Mouse (Mus musculus) forebrain, embryonic 10.5 days (tissue): ENCODE measurements around the gene 1700056E22Rik. TPM values are rescaled to one million over a fixed set of nuclear protein-coding genes. Genes with fewer than 3 reads are reported as not detected.

Experiments used
- DNase-seq: peaks from one replicate; pipeline ENCODE4 v3.0.0-alpha.2; 2017; ENCODE audit warnings: low spot score; ENCODE audit errors: extremely low spot score
- H3K27ac ChIP-seq: fragments of 300-500 bp; sonication (generic); 2 replicates; pipeline ENCODE4 v1.5.1; 2016; ENCODE audit warnings: mild to moderate bottlenecking
- H3K27me3 ChIP-seq: fragments of 300-500 bp; sonication (generic); 2 replicates; pipeline ENCODE4 v1.6.1; 2016; ENCODE audit warnings: mild to moderate bottlenecking; ENCODE audit not compliant: poor library complexity, severe bottlenecking
- H3K36me3 ChIP-seq: fragments of 300-500 bp; sonication (generic); replicated peaks from 2 replicates; pipeline ENCODE4 v1.6.1; 2016; ENCODE audit warnings: mild to moderate bottlenecking, moderate library complexity
- H3K4me1 ChIP-seq: fragments of 300-500 bp; sonication (generic); 2 replicates; pipeline ENCODE4 v1.6.1; 2016
- H3K4me3 ChIP-seq: fragments of 300-500 bp; sonication (generic); 2 replicates; pipeline ENCODE4 v1.5.1; 2016; ENCODE audit warnings: mild to moderate bottlenecking, moderate library complexity
- H3K9me3 ChIP-seq: fragments of 300-500 bp; sonication (generic); 2 replicates; pipeline ENCODE4 v1.6.1; 2016; ENCODE audit warnings: mild to moderate bottlenecking, moderate library complexity
- WGBS: fragments of 180-500 bp; shearing (Covaris S2); methylation state at CpG from one replicate; pipeline ENCODE4 v1.1.7; 2016; 5-methylcytosine and 5-hydroxymethylcytosine counted together
- polyA plus RNA-seq: library from polyadenylated mRNA; unstranded; fragments of >200 nt; fragmentation: Nextera tagmentation; extraction: Ambion mirVana; gene quantifications from 2 replicates; pipeline ENCODE4 v1.2.1, GENCODE M21; 2016

The 1700056E22Rik gene
- polyA plus RNA-seq, result 1.0 TPM in 2 replicates

- WGBS, result under 1% methylated on average over 38 of the region's 38 CpGs
- DNase-seq, result peak; percentile 98
These were observed at the start of gene 1700056E22Rik for GRCm38 (mm10) chr1:184034011-184034557. TSS of gene 1700056E22Rik (minus strand) at chr1:184034301.

DNA sequence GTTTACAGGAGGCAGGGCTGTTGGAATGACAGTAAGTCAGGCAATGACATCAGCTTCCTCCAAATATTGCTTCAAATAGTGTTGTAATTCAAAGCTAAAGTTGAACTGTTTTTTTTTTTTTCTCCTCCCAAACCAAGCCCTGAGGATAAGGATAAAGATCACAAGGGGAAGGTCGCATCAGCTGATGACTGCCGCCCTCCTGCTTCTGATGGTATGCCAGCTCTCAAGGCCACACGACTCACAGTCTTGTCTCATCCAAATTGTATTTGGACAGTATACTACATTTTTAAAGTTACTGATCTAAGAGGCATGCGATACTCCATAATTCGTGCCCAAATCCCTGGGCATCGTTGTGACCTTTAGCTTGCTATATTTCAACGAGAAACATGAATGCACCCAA is 49.1 kb upstream of the 1700056E22Rik start:
- H3K27ac ChIP-seq, result no peak overlapping the region
- no peaks in the 10 kb centered on the region for H3K4me1 ChIP-seq
- WGBS, result 85% methylated on average over 7 of the region's 7 CpGs
- no peak overlapping the region for H3K4me3 ChIP-seq
- no peaks in the 10 kb centered on the region for H3K36me3 ChIP-seq
- H3K9me3 ChIP-seq, result no peaks in the 10 kb centered on the region
- DNase-seq, result no peak
- no peaks in the 10 kb centered on the region for H3K27me3 ChIP-seq

More at GRCm38 (mm10) chr1:184034011-184034557, at the start of gene 1700056E22Rik:
- peaks cover 28% of the 10 kb centered on the region for H3K4me1 ChIP-seq
- H3K36me3 ChIP-seq, result peaks cover 20% of the 10 kb centered on the region
- H3K4me3 ChIP-seq, result peak within 1 kb of the TSS; percentile 84
- no peaks in the 10 kb centered on the region for H3K9me3 ChIP-seq
- peak within 1 kb of the TSS; percentile 98 for H3K27ac ChIP-seq
- peaks cover 33% of the 10 kb centered on the region for H3K27me3 ChIP-seq

GRCm38 (mm10) chr1:184082661-184083060 is 48.6 kb upstream of the 1700056E22Rik start:
- Histone ChIP-seq H3K4me1 (no peaks in the 10 kb centered on the region), H3K27ac (no peak overlapping the region), H3K9me3 (no peaks in the 10 kb centered on the region), H3K27me3 (no peaks in the 10 kb centered on the region), H3K36me3 (no peaks in the 10 kb centered on the region), H3K4me3 (no peak overlapping the region)
- 84% methylated on average over 3 of the region's 3 CpGs for WGBS
- DNase-seq, result no peak

DNA sequence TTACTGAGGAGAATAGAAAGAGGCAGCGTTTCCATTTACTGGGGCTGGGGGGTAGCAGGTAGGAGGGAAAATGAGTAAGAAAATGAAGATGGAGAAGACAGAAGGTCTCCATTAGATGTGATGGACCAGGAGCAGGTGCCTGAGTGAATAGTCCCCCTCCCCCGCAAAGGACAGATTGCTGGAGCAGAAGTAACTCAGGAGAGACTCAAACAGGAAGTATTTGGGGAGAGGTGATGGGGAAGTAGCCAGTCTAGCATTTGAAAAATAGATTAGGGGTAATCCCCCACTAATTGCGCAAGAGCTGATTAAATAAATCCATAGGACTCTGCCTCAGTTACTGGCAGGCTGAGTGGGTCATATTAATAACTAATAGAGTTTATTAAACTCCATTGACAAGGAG is 45.2 kb upstream of the 1700056E22Rik start:
- no peak overlapping the region for H3K27ac ChIP-seq
- H3K9me3 ChIP-seq, result no peaks in the 10 kb centered on the region
- no peaks in the 10 kb centered on the region for H3K4me1 ChIP-seq
- H3K36me3 ChIP-seq, result peaks cover 4% of the 10 kb centered on the region; the same call in 1 of the 2 replicates
- H3K4me3 ChIP-seq, result no peak overlapping the region
- WGBS, result 83% methylated on average over 3 of the region's 3 CpGs
- DNase-seq, result no peak
- no peaks in the 10 kb centered on the region for H3K27me3 ChIP-seq

GRCm38 (mm10) chr1:184076756-184077155 is 42.7 kb upstream of the 1700056E22Rik start:
- 55% methylated on average over 2 of the region's 2 CpGs for WGBS
- H3K9me3 ChIP-seq, result no peaks in the 10 kb centered on the region
- DNase-seq, result no peak
- H3K27ac ChIP-seq, result no peak overlapping the region
- no peak overlapping the region for H3K4me3 ChIP-seq
- no peaks in the 10 kb centered on the region for H3K27me3 ChIP-seq
- peaks cover 18% of the 10 kb centered on the region for H3K36me3 ChIP-seq
- H3K4me1 ChIP-seq, result no peaks in the 10 kb centered on the region

DNA sequence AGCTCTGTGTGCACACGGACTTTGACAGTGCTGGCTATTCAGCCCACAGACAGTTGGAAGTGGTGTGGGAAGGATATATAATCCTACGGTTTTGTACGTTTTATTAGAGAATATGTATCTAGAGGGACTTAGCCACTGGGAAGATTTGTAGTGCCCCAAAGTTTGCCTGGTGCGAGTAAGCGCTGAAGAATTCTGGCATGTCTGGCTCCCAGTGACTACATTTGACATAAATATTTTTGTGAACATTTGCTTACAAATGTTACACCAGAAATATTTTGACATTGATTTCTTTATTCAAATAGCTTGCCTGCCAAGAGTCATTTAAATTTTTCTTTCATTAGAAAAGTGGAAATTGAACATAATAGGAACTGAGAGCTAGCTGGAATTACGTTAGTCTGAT is 42.0 kb upstream of the 1700056E22Rik start:
- Histone ChIP-seq H3K9me3 (no peaks in the 10 kb centered on the region), H3K4me3 (no peak overlapping the region), H3K4me1 (no peaks in the 10 kb centered on the region), H3K27ac (no peak overlapping the region), H3K27me3 (no peaks in the 10 kb centered on the region), H3K36me3 (peaks cover 22% of the 10 kb centered on the region)
- no peak for DNase-seq
- 92% methylated on average over 6 of the region's 6 CpGs for WGBS

- Histone ChIP-seq H3K4me1 (peaks cover 23% of the 10 kb centered on the region), H3K27me3 (no peaks in the 10 kb centered on the region), H3K36me3 (peaks cover 34% of the 10 kb centered on the region), H3K9me3 (no peaks in the 10 kb centered on the region), H3K4me3 (no peak overlapping the region), H3K27ac (no peak overlapping the region)
- WGBS, result 96% methylated on average over 12 of the region's 12 CpGs
- no peak for DNase-seq
These were observed 34.9 kb upstream of the 1700056E22Rik start for GRCm38 (mm10) chr1:184068971-184069370.

DNA sequence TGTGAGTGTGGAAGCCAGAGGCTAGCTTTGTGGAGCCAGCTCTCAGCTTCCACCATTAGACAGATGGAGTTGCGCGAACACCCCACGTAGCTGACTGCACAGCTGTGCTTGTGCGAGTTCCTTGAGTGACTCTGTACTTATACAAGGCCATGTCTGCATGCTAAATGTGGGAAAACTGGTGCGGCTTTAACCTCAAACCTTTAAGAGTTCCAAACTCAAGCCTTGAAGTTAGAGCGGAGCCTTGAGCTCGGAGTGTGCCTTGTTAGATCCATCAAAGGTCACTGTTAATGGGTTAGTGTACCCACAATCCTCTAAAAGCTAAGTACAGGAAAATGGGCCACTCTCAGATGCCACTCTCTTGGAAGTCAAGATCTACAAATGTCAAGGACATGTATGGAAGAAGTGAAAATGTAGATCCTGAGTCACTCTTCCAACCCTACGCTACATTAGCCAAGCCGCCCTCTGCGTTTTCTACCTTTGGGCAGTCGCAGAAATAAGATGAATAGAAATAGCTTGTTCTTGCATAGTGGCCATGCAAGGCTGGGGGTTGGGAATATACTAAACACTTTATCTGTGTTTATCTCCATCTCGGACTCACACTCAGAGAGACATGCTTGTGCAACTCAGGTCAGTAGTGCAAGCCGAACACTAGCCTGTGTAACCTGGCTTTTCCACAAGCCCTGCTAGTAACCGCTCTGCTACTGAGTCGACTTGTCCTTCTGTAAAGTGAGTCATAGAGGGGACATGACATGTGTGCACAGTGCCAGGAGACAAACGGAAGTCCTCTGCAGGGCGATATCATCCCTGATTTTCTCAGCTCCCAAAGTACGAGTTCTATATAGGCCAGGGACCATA is 33.8 kb upstream of the 1700056E22Rik start:
- H3K36me3 ChIP-seq, result peaks cover 24% of the 10 kb centered on the region
- WGBS, result 95% methylated on average over 18 of the region's 18 CpGs
- no peak overlapping the region; the same call in 1 of the 2 replicates for H3K27ac ChIP-seq
- H3K9me3 ChIP-seq, result no peaks in the 10 kb centered on the region
- DNase-seq, result no peak
- no peak overlapping the region for H3K4me3 ChIP-seq
- peaks cover 23% of the 10 kb centered on the region for H3K4me1 ChIP-seq
- H3K27me3 ChIP-seq, result no peaks in the 10 kb centered on the region

DNA sequence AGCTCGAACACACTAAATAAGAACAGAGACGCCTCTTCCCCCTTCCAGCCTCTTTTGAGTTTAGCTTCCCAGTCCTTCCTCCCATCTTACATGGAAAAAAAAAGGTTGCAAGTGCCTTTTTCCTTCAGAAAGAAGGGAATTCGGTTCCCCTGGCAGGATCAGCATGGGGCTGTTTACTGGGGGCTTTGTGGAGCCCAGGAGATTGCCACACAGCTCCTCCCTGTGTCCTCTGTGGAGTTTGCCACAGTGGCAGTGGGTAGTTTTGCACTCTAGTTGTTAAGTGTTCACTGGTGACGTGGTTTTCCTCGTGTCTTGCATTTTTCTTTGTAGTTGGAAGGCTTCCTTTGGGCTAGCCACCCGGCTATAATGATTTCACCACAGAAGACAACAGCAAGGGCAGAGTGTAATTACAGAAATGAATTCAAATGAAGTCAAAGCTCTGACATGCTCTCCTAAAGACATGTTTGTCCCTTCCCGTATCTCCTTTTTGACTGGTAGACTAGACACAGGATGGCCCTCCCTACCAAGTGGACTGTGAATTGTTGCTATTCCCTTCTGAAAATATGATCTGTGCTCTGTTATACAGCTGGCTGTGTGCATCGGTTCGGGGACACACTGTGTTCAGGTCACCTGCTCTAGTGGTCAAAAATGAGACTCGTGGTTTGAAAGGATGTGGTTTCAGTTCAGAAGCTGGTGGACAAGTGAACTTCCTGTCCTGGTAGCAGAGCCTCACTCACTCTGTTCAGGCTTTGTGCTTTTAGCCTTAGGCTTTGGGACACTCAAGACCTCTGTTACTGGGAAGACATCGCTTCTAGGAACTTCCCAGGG is 32.6 kb upstream of the 1700056E22Rik start:
- Histone ChIP-seq H3K27me3 (no peaks in the 10 kb centered on the region), H3K9me3 (no peaks in the 10 kb centered on the region), H3K4me1 (peaks cover 23% of the 10 kb centered on the region), H3K27ac (peak overlapping the region; percentile 82), H3K4me3 (no peak overlapping the region), H3K36me3 (peaks cover 23% of the 10 kb centered on the region)
- 64% methylated on average over 11 of the region's 11 CpGs for WGBS
- no peak for DNase-seq

- peaks cover 16% of the 10 kb centered on the region for H3K36me3 ChIP-seq
- no peak overlapping the region for H3K4me3 ChIP-seq
- no peaks in the 10 kb centered on the region for H3K27me3 ChIP-seq
- 83% methylated on average over 13 of the region's 13 CpGs for WGBS
- no peaks in the 10 kb centered on the region for H3K9me3 ChIP-seq
- H3K4me1 ChIP-seq, result peaks cover 23% of the 10 kb centered on the region
- peak overlapping the region; percentile 82 for H3K27ac ChIP-seq
- peak; percentile 34 for DNase-seq
These were observed 31.7 kb upstream of the 1700056E22Rik start for GRCm38 (mm10) chr1:184065589-184066361.

DNA sequence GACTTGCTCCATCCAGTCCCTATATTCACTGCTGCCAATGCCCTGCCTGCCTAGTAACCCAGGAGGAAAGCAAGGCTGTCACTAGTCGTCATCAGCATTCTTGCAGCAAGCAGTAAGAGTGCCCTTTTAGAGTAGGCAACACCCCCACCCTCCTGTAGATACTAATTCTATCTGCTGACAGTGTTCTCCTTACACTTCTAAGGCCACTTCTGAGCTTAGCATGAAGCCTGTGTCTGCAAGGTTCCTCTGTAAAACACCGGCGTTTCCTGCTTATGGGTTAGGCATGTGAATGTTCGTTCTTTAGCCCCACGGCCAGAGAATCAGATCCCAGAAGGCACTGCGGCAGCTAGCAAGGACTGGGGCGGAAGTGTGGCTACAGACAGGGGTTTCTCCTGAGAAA is 30.2 kb upstream of the 1700056E22Rik start:
- 0 out of 2 replicates have a peak overlapping the region, but pooled peaks have one; percentile 11 for H3K27ac ChIP-seq
- WGBS, result 91% methylated on average over 7 of the region's 7 CpGs
- DNase-seq, result no peak

GRCm38 (mm10) chr1:184061901-184062300 is 27.8 kb upstream of the 1700056E22Rik start:
- H3K4me3 ChIP-seq, result no peak overlapping the region
- 87% methylated on average over 1 of the region's 1 CpGs for WGBS
- H3K27ac ChIP-seq, result no peak overlapping the region
- no peaks in the 10 kb centered on the region for H3K36me3 ChIP-seq
- H3K27me3 ChIP-seq, result no peaks in the 10 kb centered on the region
- peaks cover 22% of the 10 kb centered on the region for H3K4me1 ChIP-seq
- no peaks in the 10 kb centered on the region for H3K9me3 ChIP-seq
- DNase-seq, result no peak

More for the DNA sequence above, 30.2 kb upstream of the 1700056E22Rik start:
- Histone ChIP-seq H3K9me3 (no peaks in the 10 kb centered on the region), H3K27me3 (no peaks in the 10 kb centered on the region), H3K36me3 (peaks cover 7% of the 10 kb centered on the region), H3K4me1 (peaks cover 23% of the 10 kb centered on the region), H3K4me3 (no peak overlapping the region)
